Mouse (Mus musculus) midbrain, postnatal 0 days (tissue): ENCODE measurements at regions not wholly inside any gene's neighbourhood (a gene's known extent, or its start where the extent isn't known, plus 50 kb on each side); places are given as distances from the start of the nearest gene placed in this dataset.

Source experiments
- ATAC-seq: fragments of 200-750 bp; cut with Nextera tagmentation; 2 replicates; pipeline ENCODE4 v1.8.0; 2017; ENCODE audit warnings: moderate number of reproducible peaks, mild to moderate bottlenecking, moderate TSS enrichment, moderate library complexity; ENCODE audit not compliant: low FRiP score
- DNase-seq: peaks from one replicate; pipeline ENCODE4 v3.0.0-alpha.2; 2015; ENCODE audit warnings: low spot score
- H3K27ac ChIP-seq: fragments of 300-500 bp; sonication (generic); 2 replicates; pipeline ENCODE4 v1.5.1; 2014; ENCODE audit warnings: low read depth, mild to moderate bottlenecking, low read length, mixed read lengths
- H3K27me3 ChIP-seq: fragments of 300-500 bp; sonication (generic); 2 replicates; pipeline ENCODE4 v1.6.1; 2014; ENCODE audit warnings: low read length, control low read depth, mixed read lengths; ENCODE audit not compliant: insufficient read depth
- H3K36me3 ChIP-seq: fragments of 300-500 bp; sonication (generic); 2 replicates; pipeline ENCODE4 v1.6.1; 2014; ENCODE audit warnings: low read length, control low read depth, mixed read lengths; ENCODE audit not compliant: insufficient read depth
- H3K4me1 ChIP-seq: fragments of 300-500 bp; sonication (generic); 2 replicates; pipeline ENCODE4 v1.6.1; 2014; ENCODE audit warnings: mild to moderate bottlenecking, control low read depth, antibody characterized with exemption, low read length, mixed read lengths; ENCODE audit not compliant: insufficient read depth
- H3K4me2 ChIP-seq: fragments of 300-500 bp; sonication (generic); 2 replicates; pipeline ENCODE4 v1.6.1; 2014; ENCODE audit warnings: low read depth, mild to moderate bottlenecking, low read length, mixed read lengths; ENCODE audit not compliant: poor library complexity, severe bottlenecking
- H3K4me3 ChIP-seq: fragments of 300-500 bp; sonication (generic); 2 replicates; pipeline ENCODE4 v1.5.1; 2014; ENCODE audit warnings: low read depth, mild to moderate bottlenecking, low read length, moderate library complexity
- H3K9ac ChIP-seq: fragments of 300-500 bp; sonication (generic); replicated peaks from 2 replicates; pipeline ENCODE4 v1.6.1; 2014; ENCODE audit warnings: mild to moderate bottlenecking, low read length, moderate library complexity, mixed read lengths; ENCODE audit not compliant: poor library complexity, severe bottlenecking
- H3K9me3 ChIP-seq: fragments of 300-500 bp; sonication (generic); 2 replicates; pipeline ENCODE4 v1.6.1; 2016; ENCODE audit warnings: low read length, control low read depth
- CTCF ChIP-seq: IDR thresholded peaks from 2 replicates; pipeline ENCODE4 v1.5.1; 2016; ENCODE audit warnings: antibody characterized with exemption, mild to moderate bottlenecking
- WGBS: fragments of 180-500 bp; shearing (Covaris S2); extraction: QIAGEN DNeasy Blood & Tissue Kit; methylation state at CpG from one replicate; pipeline ENCODE4 v1.1.7; 2014; 5-methylcytosine and 5-hydroxymethylcytosine counted together

- H3K36me3 ChIP-seq = no peaks in the 10 kb centered on the region
- 59% methylated on average over 11 of the region's 11 CpGs for WGBS
- no peaks in the 10 kb centered on the region for H3K4me1 ChIP-seq
- no peak for TF ChIP-seq CTCF
- no peak overlapping the region for H3K4me2 ChIP-seq
- H3K4me3 ChIP-seq = no peak overlapping the region
- peak; percentile 65 for DNase-seq
- H3K9ac ChIP-seq = no peak overlapping the region
- ATAC-seq = 0 out of 2 replicates have a peak, but pooled peaks have one; percentile 47
- no peaks in the 10 kb centered on the region for H3K9me3 ChIP-seq
- no peak overlapping the region for H3K27ac ChIP-seq
- H3K27me3 ChIP-seq = no peaks in the 10 kb centered on the region
Observed at GRCm38 (mm10) chr12:38928786-38929351, 149.7 kb downstream of the Etv1 start.

- Histone ChIP-seq H3K4me3 (no peak overlapping the region), H3K27ac (no peak overlapping the region), H3K36me3 (no peaks in the 10 kb centered on the region), H3K4me1 (no peaks in the 10 kb centered on the region), H3K27me3 (no peaks in the 10 kb centered on the region), H3K4me2 (no peak overlapping the region), H3K9me3 (no peaks in the 10 kb centered on the region), H3K9ac (no peak overlapping the region)
- no peak for ATAC-seq
- WGBS = 58% methylated on average over 1 of the region's 1 CpGs
- DNase-seq = no peak
- no peak for TF ChIP-seq CTCF
Observed at GRCm38 (mm10) chr12:38929644-38930043, 150.5 kb downstream of the Etv1 start.

- H3K9ac ChIP-seq = no peak overlapping the region
- no peaks in the 10 kb centered on the region for H3K36me3 ChIP-seq
- ATAC-seq (no peak), DNase-seq (no peak)
- no peak overlapping the region for H3K4me3 ChIP-seq
- 86% methylated on average over 2 of the region's 2 CpGs for WGBS
- H3K4me2 ChIP-seq = no peak overlapping the region
- no peak for TF ChIP-seq CTCF
- no peaks in the 10 kb centered on the region for H3K4me1 ChIP-seq
- no peaks in the 10 kb centered on the region for H3K9me3 ChIP-seq
- no peak overlapping the region for H3K27ac ChIP-seq
- H3K27me3 ChIP-seq = no peaks in the 10 kb centered on the region
Observed at GRCm38 (mm10) chr12:38931769-38932168, 152.6 kb downstream of the Etv1 start.

- no peak for TF ChIP-seq CTCF
- 50% methylated on average over 1 of the region's 1 CpGs for WGBS
- no peaks in the 10 kb centered on the region for H3K36me3 ChIP-seq
Observed at GRCm38 (mm10) chr12:38959605-38960004, 180.4 kb downstream of the Etv1 start.

GRCm38 (mm10) chr12:38962302-38962701, 183.1 kb downstream of the Etv1 start:
- no peak overlapping the region for H3K27ac ChIP-seq

More at GRCm38 (mm10) chr12:38959605-38960004, 180.4 kb downstream of the Etv1 start:
- Histone ChIP-seq H3K4me2 (no peak overlapping the region), H3K4me3 (no peak overlapping the region), H3K4me1 (no peaks in the 10 kb centered on the region), H3K27ac (no peak overlapping the region), H3K9ac (no peak overlapping the region), H3K27me3 (no peaks in the 10 kb centered on the region), H3K9me3 (no peaks in the 10 kb centered on the region)
- ATAC-seq (no peak), DNase-seq (no peak)

GRCm38 (mm10) chr12:38970347-38970746, 191.2 kb downstream of the Etv1 start:
- ATAC-seq (no peak), DNase-seq (no peak)
- H3K36me3 ChIP-seq = no peaks in the 10 kb centered on the region
- H3K4me1 ChIP-seq = no peaks in the 10 kb centered on the region
- H3K4me2 ChIP-seq = no peak overlapping the region
- H3K27ac ChIP-seq = no peak overlapping the region
- no peaks in the 10 kb centered on the region for H3K9me3 ChIP-seq
- 70% methylated on average over 2 of the region's 2 CpGs for WGBS
- H3K4me3 ChIP-seq = no peak overlapping the region
- no peak overlapping the region for H3K9ac ChIP-seq
- no peak for TF ChIP-seq CTCF
- H3K27me3 ChIP-seq = no peaks in the 10 kb centered on the region

More at GRCm38 (mm10) chr12:38962302-38962701, 183.1 kb downstream of the Etv1 start:
- Histone ChIP-seq H3K4me2 (no peak overlapping the region), H3K4me1 (no peaks in the 10 kb centered on the region), H3K4me3 (no peak overlapping the region), H3K27me3 (no peaks in the 10 kb centered on the region), H3K36me3 (no peaks in the 10 kb centered on the region), H3K9ac (no peak overlapping the region), H3K9me3 (no peaks in the 10 kb centered on the region)
- ATAC-seq (no peak), DNase-seq (no peak)
- no peak for TF ChIP-seq CTCF
